Mouse (Mus musculus) intestine, embryonic 14.5 days (tissue): ENCODE data around the gene Rnf34. TPM values are rescaled to one million over a fixed set of nuclear protein-coding genes. Genes with fewer than 3 reads are reported as not detected.

Experiments
- ATAC-seq: fragments of 200-750 bp; cut with Nextera tagmentation; replicated peaks from 2 replicates; pipeline ENCODE4 v1.8.0; 2017; ENCODE audit warnings: low read depth, moderate number of reproducible peaks, moderate TSS enrichment, moderate library complexity; ENCODE audit not compliant: low FRiP score, low TSS enrichment
- DNase-seq: peaks from one replicate; pipeline ENCODE4 v3.0.0-alpha.2; 2018; ENCODE audit warnings: low spot score
- H3K27ac ChIP-seq: fragments of 300-500 bp; sonication (generic); 2 replicates; pipeline ENCODE4 v1.5.1; 2014; ENCODE audit warnings: low read depth, mild to moderate bottlenecking, control low read depth
- H3K27me3 ChIP-seq: fragments of 300-500 bp; sonication (generic); replicated peaks from 2 replicates; pipeline ENCODE4 v1.6.1; 2014; ENCODE audit warnings: low read length, control low read depth; ENCODE audit not compliant: control insufficient read depth, insufficient read depth
- H3K36me3 ChIP-seq: fragments of 300-500 bp; sonication (generic); 2 replicates; pipeline ENCODE4 v1.6.1; 2014; ENCODE audit warnings: low read length, control low read depth; ENCODE audit not compliant: control insufficient read depth, insufficient read depth
- H3K4me1 ChIP-seq: fragments of 300-500 bp; sonication (generic); replicated peaks from 2 replicates; pipeline ENCODE4 v1.6.1; 2014; ENCODE audit warnings: low read length, control low read depth, mixed read lengths; ENCODE audit not compliant: control insufficient read depth, insufficient read depth
- H3K4me2 ChIP-seq: fragments of 300-500 bp; sonication (generic); 2 replicates; pipeline ENCODE4 v1.6.1; 2014; ENCODE audit warnings: low read length
- H3K4me3 ChIP-seq: fragments of 300-500 bp; sonication (generic); 2 replicates; pipeline ENCODE4 v1.5.1; 2014; ENCODE audit warnings: low read depth, low read length, control low read depth, mixed read lengths
- H3K9ac ChIP-seq: fragments of 300-500 bp; sonication (generic); 2 replicates; pipeline ENCODE4 v1.6.1; 2014; ENCODE audit warnings: mild to moderate bottlenecking, low read length
- H3K9me3 ChIP-seq: fragments of 300-500 bp; sonication (generic); 2 replicates; pipeline ENCODE4 v1.6.1; 2016; ENCODE audit warnings: low read length, control low read depth; ENCODE audit not compliant: control insufficient read depth
- WGBS: fragments of 180-500 bp; shearing (Covaris S2); extraction: QIAGEN DNeasy Blood & Tissue Kit; methylation state at CpG from one replicate; pipeline ENCODE4 v1.1.7; 2014; 5-methylcytosine and 5-hydroxymethylcytosine counted together
- polyA plus RNA-seq: library from polyadenylated mRNA; unstranded; fragments of >200 nt; fragmentation: Nextera tagmentation; extraction: Ambion mirVana; gene quantifications from 2 replicates; pipeline ENCODE4 v1.2.1, GENCODE M21; 2014

Rnf34 gene
- polyA plus RNA-seq, 1 experiment from 2014 or later: 31.8 TPM

DNA sequence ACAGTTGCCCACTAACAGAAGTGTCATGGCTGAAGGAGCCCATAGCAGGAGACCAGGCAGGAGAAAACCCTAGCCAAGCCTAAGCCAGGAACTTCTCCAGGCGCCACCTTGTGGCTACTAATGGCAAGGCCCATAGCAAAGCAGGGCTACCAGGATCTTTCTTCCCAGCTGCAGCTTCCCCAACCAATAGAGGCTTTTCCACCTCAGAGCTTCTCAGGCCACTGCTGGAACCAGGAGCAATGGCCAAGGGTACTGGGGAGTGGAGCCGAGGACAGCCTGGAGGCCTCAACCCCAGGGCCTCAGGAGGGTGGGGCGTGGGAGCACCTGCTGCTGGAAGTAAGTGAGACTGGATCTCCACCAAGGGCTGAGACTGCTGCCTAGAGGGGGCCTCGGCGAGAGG lies 31.5 kb downstream of the Rnf34 start:
- Histone ChIP-seq H3K36me3 (peaks cover 59% of the 10 kb centered on the region), H3K9ac (no peak overlapping the region), H3K4me3 (no peak overlapping the region), H3K27ac (no peak overlapping the region), H3K4me1 (no peaks in the 10 kb centered on the region), H3K9me3 (no peaks in the 10 kb centered on the region), H3K27me3 (no peaks in the 10 kb centered on the region), H3K4me2 (no peak overlapping the region)
- 49% methylated on average over 5 of the region's 5 CpGs for WGBS
- ATAC-seq (no peak; the same call in 1 of the 2 replicates), DNase-seq (peak; percentile 81)

DNA sequence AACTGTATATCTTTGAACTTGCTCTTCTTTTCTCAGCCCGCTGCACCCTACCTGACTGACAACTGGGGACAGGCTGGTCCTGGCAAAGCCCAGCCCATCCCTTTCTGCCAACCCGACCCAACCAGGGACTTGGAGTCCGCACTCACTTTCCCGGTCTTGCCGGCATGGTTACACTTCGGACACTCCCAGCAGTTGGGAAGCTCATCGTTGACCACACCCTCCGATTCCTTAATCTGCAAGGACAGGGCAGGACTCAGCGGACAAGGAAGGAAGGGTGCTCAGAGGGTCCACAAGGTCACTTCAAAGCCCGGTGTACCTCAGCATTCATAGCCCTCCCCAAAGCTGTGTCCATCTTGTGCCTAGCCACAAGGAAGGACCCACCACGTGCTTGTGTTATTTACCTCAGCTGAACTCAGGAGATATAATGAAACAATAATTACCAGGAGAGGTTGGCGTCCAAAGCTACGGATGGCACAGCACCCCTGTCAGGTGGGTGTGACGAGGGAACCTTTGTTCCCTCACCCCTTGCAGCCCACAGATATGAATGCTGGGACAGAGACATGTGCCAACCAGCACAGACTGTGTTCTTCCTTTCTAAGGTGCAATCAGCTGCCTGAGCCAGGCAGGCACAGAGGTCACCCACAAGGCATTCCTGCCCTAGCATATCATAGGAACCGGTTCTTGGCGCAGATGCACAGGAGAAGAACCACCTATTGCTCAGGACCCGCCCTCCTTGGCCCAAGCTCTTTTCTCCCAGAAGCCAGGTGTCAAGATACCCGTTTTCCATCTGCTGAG lies 32.6 kb downstream of the Rnf34 start:
- Histone ChIP-seq H3K36me3 (peaks cover 47% of the 10 kb centered on the region), H3K27me3 (no peaks in the 10 kb centered on the region), H3K4me2 (no peak overlapping the region), H3K4me3 (no peak overlapping the region), H3K4me1 (no peaks in the 10 kb centered on the region), H3K9ac (no peak overlapping the region), H3K27ac (no peak overlapping the region), H3K9me3 (no peaks in the 10 kb centered on the region)
- DNase-seq (no peak), ATAC-seq (no peak)
- 90% methylated on average over 18 of the region's 18 CpGs for WGBS

DNA sequence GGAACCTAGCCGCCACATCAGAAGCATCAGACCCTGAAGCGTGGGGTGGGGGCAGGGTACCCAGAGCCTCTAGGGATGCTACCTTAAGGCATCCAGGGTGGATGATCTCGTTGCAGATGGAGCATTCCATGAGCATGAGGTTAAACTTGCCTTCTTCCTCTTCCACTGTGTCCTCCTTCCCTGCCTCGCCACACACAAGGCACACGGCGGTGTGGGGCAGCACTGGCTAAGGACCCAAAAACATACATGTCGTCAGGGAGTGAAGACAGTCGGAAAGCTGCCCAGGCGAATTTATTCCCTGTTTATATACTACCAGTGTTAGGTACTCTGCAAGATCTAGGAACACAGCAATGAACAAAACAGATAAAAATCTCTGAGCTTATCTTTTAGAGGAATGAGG lies 33.4 kb downstream of the Rnf34 start:
- no peaks in the 10 kb centered on the region for H3K9me3 ChIP-seq
- ATAC-seq: no peak

DNA sequence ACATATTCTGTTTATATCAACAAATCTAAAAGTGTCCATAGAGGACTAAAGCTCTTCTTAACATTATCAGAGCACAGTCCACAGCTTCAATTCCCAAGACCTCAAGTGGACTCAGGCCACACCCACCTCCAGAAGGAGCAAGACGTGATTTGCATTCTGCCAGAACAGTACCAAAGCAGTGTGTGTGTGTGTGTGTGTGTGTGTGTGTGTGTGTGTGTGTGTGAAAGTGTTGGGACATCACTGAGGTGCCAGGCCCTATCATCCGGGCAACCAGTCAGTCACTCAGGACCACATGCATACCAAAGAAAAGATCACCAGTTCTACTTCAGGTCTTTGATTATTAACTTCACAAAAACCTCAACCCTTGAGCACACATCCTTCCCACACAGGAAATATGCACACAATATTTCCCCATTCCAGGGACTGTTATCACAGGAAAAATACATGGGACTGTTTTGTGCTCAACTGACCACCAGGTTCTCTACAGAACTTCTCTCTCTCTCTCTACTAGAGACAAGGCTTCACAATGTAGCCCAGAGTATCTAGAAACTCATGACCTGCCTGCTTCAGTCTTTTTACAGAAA lies 33.9 kb downstream of the Rnf34 start:
- no peaks in the 10 kb centered on the region for H3K27me3 ChIP-seq
- peaks cover 38% of the 10 kb centered on the region for H3K36me3 ChIP-seq
- H3K4me2 ChIP-seq: no peak overlapping the region
- H3K4me3 ChIP-seq: no peak overlapping the region
- WGBS: 64% methylated on average over 2 of the region's 2 CpGs
- ATAC-seq (no peak), DNase-seq (no peak)
- H3K4me1 ChIP-seq: no peaks in the 10 kb centered on the region
- H3K9ac ChIP-seq: no peak overlapping the region
- no peak overlapping the region for H3K27ac ChIP-seq
- no peaks in the 10 kb centered on the region for H3K9me3 ChIP-seq

More for the DNA sequence above, 33.4 kb downstream of the Rnf34 start:
- H3K4me2 ChIP-seq: no peak overlapping the region
- H3K27ac ChIP-seq: no peak overlapping the region
- no peaks in the 10 kb centered on the region for H3K27me3 ChIP-seq
- H3K36me3 ChIP-seq: peaks cover 42% of the 10 kb centered on the region
- no peak overlapping the region for H3K4me3 ChIP-seq
- whole genome bisulfite sequencing: 72% methylated on average over 9 of the region's 9 CpGs
- H3K9ac ChIP-seq: no peak overlapping the region
- no peak for DNase-seq
- H3K4me1 ChIP-seq: no peaks in the 10 kb centered on the region

DNA sequence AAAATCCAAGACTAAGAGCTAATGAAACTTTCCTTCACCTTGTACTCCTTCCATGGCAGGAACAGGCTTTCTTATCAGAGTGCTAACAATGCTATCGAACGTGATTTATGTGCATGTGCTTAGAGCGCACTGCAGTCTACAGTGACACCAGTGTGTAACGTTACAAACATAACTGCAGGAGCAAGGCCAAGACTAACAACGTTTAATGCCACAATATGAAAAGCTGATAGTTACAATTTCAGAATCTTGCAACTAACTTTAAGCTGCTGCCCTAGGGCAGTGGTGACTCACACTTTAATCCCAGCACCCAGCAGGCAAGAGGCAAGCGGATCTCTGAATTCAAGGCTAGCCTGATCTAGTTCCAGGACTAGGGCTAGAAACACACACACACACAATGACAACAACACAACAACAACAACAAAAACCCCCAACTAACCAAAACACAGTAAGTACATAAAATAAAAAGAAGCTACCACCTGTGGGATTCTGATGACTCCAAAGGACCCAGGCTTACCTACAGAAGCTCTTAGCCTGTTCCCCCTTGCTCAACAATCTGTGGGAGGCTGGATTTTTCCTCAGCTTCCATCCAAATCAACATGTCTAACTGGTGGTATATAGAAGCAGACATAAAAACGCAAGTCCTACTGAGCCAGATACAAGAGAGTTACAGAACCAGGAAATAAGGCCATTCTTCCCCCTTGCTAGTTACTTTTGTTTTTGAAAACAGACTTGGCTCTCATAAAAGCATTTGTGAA lies 34.9 kb downstream of the Rnf34 start:
- ATAC-seq (no peak), DNase-seq (no peak)
- H3K27me3 ChIP-seq: no peaks in the 10 kb centered on the region
- H3K9ac ChIP-seq: no peak overlapping the region
- H3K4me3 ChIP-seq: no peak overlapping the region
- 70% methylated on average over 7 of the region's 7 CpGs for WGBS
- no peaks in the 10 kb centered on the region for H3K4me1 ChIP-seq
- no peak overlapping the region for H3K4me2 ChIP-seq
- no peak overlapping the region for H3K27ac ChIP-seq
- peaks cover 28% of the 10 kb centered on the region for H3K36me3 ChIP-seq
- no peaks in the 10 kb centered on the region for H3K9me3 ChIP-seq

DNA sequence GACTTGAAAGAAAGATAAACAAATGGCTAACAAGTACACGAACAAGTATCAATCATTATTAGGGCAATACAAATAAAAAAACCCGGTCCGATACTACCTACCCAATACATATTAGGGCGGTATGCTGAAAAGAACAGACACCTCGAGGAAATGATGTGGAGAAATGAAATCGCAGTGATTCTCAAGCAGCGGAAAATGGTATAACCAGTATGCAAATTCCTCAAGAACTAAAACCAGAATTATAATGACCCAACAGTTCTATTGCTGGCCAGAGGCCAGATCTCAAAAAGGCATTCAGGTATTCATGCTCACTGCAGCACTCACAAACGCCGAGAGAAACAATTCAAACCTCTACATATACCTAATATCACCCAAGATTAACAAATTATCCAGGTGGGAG lies 37.2 kb downstream of the Rnf34 start:
- Histone ChIP-seq H3K4me1 (no peaks in the 10 kb centered on the region), H3K9ac (no peak overlapping the region), H3K27me3 (no peaks in the 10 kb centered on the region), H3K27ac (no peak overlapping the region), H3K4me3 (no peak overlapping the region), H3K4me2 (no peak overlapping the region), H3K36me3 (peaks cover 12% of the 10 kb centered on the region), H3K9me3 (no peaks in the 10 kb centered on the region)
- DNase-seq: no peak
- no peak for ATAC-seq
- 88% methylated on average over 9 of the region's 9 CpGs for WGBS

DNA sequence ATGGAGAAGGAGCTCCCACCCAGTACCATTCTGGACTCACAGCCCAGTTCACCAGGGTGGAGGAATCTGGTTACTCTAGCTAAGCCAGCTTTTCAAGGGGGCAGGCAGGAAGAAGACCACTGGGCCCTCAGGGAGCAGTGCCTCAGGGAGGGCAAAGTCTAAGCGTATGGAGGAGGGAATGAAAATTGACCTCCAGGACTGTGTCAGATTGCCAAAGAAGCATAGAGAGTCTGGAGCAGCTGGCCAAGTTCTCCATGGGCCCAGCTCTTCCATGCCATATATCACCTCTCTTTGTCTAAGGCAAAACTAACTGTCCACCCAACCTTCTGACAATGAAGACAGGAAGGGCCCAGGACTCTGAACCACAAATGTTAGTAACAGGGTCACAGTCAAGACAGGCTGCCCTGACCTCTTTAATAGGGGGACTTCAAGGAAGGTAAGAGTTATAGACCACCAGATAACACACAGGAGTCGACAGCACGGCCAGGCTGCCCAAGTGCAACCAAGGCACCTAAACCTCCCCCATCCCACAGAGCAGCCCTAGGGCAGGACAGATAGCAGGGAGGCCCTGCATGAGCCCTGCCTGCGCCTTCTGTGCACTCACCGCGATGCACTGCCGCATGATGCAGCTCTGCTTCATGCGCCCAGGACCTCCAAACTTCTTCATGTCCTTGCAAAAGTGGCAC lies 38.2 kb downstream of the Rnf34 start:
- no peak for DNase-seq

DNA sequence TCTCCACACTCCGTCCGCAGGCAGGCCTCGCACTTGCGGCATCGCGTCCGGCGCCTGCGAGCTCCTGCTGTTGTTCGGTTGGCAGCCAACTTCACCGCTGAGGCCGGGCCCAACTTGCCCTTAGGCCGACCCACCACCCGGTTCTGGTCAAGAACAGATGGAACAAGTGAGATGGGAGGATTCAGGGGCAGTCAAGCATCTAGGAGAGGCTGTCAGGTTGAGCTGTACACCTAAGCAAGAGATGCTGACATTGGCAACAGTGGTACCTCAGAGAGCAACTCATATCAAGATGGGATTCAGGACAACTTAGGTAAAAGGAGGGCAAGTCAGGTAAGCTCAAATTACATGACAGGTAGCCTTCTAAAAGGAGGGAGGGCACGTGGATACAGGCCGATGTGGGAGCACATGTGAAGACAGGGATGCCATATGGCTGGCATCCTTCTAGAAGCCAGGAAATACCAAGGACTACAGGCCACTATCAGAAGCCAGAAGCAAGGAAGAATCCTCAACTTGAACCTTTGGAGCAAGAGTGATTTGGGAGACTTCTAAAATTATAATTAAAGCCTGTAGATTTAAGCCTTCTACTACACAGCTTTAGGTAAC lies 38.9 kb downstream of the Rnf34 start:
- Histone ChIP-seq H3K27me3 (no peaks in the 10 kb centered on the region), H3K9me3 (no peaks in the 10 kb centered on the region), H3K36me3 (0 out of 2 replicates have a peak, but pooled peaks cover 4% of the 10 kb centered on the region), H3K27ac (no peak overlapping the region), H3K4me1 (no peaks in the 10 kb centered on the region), H3K4me2 (no peak overlapping the region), H3K9ac (no peak overlapping the region), H3K4me3 (no peak overlapping the region)
- DNase-seq (no peak), ATAC-seq (no peak)
- WGBS: 94% methylated on average over 16 of the region's 16 CpGs

More for the DNA sequence above, 38.2 kb downstream of the Rnf34 start:
- 73% methylated on average over 8 of the region's 8 CpGs for WGBS
- Histone ChIP-seq H3K36me3 (peaks cover 5% of the 10 kb centered on the region), H3K9ac (no peak overlapping the region), H3K27me3 (no peaks in the 10 kb centered on the region), H3K27ac (no peak overlapping the region), H3K9me3 (no peaks in the 10 kb centered on the region), H3K4me2 (no peak overlapping the region), H3K4me1 (no peaks in the 10 kb centered on the region), H3K4me3 (no peak overlapping the region)
- ATAC-seq: no peak
